Mouse (Mus musculus) naive thymus-derived CD4-positive, alpha-beta T cell, adult 2 months (primary cell): ENCODE results near the gene Gsta4.
"Not testable (repeated sequence)": the region's sequence is repeated elsewhere in the genome, so short reads cannot be mapped to it uniquely, and the experiment has no call there.

ENCODE experiments used
- DNase-seq: peaks from one replicate; pipeline ENCODE4 v3.0.0-alpha.2; 2011; ENCODE audit warnings: low read depth

Gene Gsta4

DNA sequence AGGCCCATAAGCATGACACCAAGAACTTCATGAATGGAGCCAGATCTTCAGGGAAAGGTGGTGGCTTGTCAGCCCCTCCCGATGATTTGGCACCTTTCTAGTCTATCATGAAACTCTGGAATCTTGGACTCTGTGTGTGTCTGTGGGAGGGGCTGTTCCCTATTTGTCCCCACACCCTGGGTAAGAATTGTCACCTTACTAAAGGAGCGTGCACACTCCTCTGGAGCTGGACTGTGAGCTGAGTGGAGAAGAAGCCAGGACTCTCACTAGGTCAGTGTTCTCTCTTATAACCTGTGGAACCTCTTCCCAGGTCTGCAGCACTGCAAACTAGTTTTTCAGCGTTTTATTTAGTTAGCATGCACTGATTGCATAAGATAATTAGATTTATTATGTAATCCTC lies 47.9 kb downstream of the Gsta4 start, which contains the start of gene Gsta1:
Gsta1 (plus strand) TSS at position 196 of the 400 bp plus-strand sequence.
- not testable (repeated sequence) for DNase-seq

- not testable (repeated sequence) for DNase-seq
These were observed 50.6 kb downstream of the Gsta4 start for GRCm38 (mm10) chr9:78233121-78233695.

- DNase-seq, result not testable (repeated sequence)
These were observed 73.3 kb downstream of the Gsta4 start for GRCm38 (mm10) chr9:78255683-78256470.

DNA sequence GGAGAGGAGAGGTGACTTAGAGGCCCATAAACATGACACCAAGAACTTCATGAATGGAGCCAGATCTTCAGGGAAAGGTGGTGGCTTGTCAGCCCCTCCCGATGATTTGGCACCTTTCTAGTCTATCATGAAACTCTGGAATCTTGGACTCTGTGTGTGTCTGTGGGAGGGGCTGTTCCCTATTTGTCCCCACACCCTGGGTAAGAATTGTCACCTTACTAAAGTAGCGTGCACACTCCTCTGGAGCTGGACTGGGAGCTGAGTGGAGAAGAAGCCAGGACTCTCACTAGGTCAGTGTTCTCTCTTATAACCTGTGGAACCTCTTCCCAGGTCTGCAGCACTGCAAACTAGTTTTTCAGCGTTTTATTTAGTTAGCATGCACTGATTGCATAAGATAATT lies 74.3 kb downstream of the Gsta4 start, which contains the start of gene Gm3776:
Gm3776 (plus strand) TSS at position 216 of the 400 bp plus-strand sequence.
- DNase-seq, result not testable (repeated sequence)
